Comparison of ENCODE assay signal across 9 mouse cellular contexts in the genomic region with DNA sequence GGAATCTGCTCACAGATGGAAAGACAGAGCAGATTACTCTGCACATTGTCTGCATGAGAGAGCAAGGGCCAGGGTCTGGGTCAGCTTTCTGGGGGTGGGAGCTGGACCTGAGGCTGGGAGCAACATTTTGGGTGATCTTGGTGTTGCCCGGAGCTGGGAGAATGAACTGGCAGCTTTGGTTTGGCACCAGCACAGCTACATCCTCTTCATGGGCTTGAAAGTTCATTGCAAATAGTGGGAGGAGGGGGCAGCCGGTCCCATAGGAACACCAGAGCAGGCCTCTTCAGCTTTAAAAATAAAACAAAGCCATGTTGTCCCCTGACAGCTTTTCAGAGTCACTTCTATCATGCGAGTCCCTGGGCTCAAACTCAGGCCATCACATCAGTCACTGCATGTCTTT. TPM values are rescaled to one million over a fixed set of nuclear protein-coding genes. Genes with fewer than 3 reads are reported as not detected.
DNase-seq lines count a peak whose midpoint lies in the region; ATAC-seq and TF ChIP-seq lines count a peak whose summit lies in the region.
"Had no signal": no experiment of that assay in that cellular context is flagged by ENCODE, and none has a peak within 500 bp of the region (broad histone marks: within the 10 kb centered on the region; RNA-seq: fewer than 3 reads in every experiment).

No protein-coding gene starts in this region.

- H3K9me3 ChIP-seq in forebrain, embryonic 13.5 days (replicated peaks), result no peaks in the 10 kb centered on the region
- H3K9me3 ChIP-seq in limb, embryonic 11.5 days (ENCODE audit: control insufficient read depth, low read length), result no peaks in the 10 kb centered on the region; the same call in 1 of the 2 replicates
- H3K9me3 ChIP-seq in neural tube, embryonic 13.5 days, result no peaks in the 10 kb centered on the region

- 62% methylated on average over 3 of the region's 3 CpGs for WGBS in liver, adult 2 months
- WGBS in forebrain, embryonic 13.5 days, result 88% methylated on average over 3 of the region's 3 CpGs
- 91% methylated on average over 3 of the region's 3 CpGs for WGBS in limb, embryonic 11.5 days
- 98% methylated on average over 3 of the region's 3 CpGs for WGBS in neural tube, embryonic 13.5 days

- TF ChIP-seq POLR2A in liver, adult 2 months (IDR thresholded peaks at IDR 0.05; ENCODE audit: extremely low read depth, insufficient read depth, low read length), result no peak

- H3K9ac ChIP-seq in liver, adult 2 months (ENCODE audit: low read depth, low read length), result peak overlapping the region; percentile 59
- H3K9ac ChIP-seq in forebrain, embryonic 13.5 days, result peak overlapping the region; percentile 66
- H3K9ac ChIP-seq in limb, embryonic 11.5 days (ENCODE audit: low read length), result peak overlapping the region; percentile 8; the same call in 1 of the 2 replicates
- H3K9ac ChIP-seq in neural tube, embryonic 13.5 days, result peak overlapping the region; percentile 74

- no peaks in the 10 kb centered on the region for H3K79me2 ChIP-seq in liver, adult 2 months (ENCODE audit: control insufficient read depth, insufficient read depth, low read length)

- H3K4me3 ChIP-seq in liver, adult 2 months (ENCODE audit: insufficient read depth, low read depth, low read length), result no peak overlapping the region; the same call in 1 of the 2 replicates
- peak overlapping the region; percentile 41; the same call in 1 of the 2 replicates for H3K4me3 ChIP-seq in forebrain, embryonic 13.5 days
- no peak overlapping the region for H3K4me3 ChIP-seq in limb, embryonic 11.5 days (ENCODE audit: low read depth, low read length)
- H3K4me3 ChIP-seq in neural tube, embryonic 13.5 days, result peak overlapping the region; percentile 47

- peak overlapping the region; percentile 61 for H3K27ac ChIP-seq in liver, adult 2 months (replicated peaks; ENCODE audit: insufficient read depth, low read depth, low read length)
- peak overlapping the region; percentile 89; the same call in 1 of the 2 replicates for H3K27ac ChIP-seq in forebrain, embryonic 13.5 days
- H3K27ac ChIP-seq in limb, embryonic 11.5 days (replicated peaks; ENCODE audit: low read depth, low read length), result no peak overlapping the region
- H3K27ac ChIP-seq in neural tube, embryonic 13.5 days (replicated peaks), result peak overlapping the region; percentile 87

- H3K27me3 ChIP-seq in liver, adult 2 months (ENCODE audit: control insufficient read depth, insufficient read depth, low read length), result no peaks in the 10 kb centered on the region
- H3K27me3 ChIP-seq in forebrain, embryonic 13.5 days, result no peaks in the 10 kb centered on the region
- no peaks in the 10 kb centered on the region for H3K27me3 ChIP-seq in limb, embryonic 11.5 days (ENCODE audit: control insufficient read depth, insufficient read depth, low read length)
- no peaks in the 10 kb centered on the region for H3K27me3 ChIP-seq in neural tube, embryonic 13.5 days

- no peak for DNase-seq in liver, adult 2 months (ENCODE audit: extremely low read depth, low read depth, low spot score)
- no peak for DNase-seq in liver
- DNase-seq in limb, embryonic 11.5 days (ENCODE audit: low spot score), result no peak
- no peak for DNase-seq in left cerebral cortex, postnatal 25 days (ENCODE audit: low spot score in 2 of 2)
- no peak for DNase-seq in frontal cortex, adult 2 months (ENCODE audit: extremely low spot score in 1 of 2, low spot score in 1 of 2)
- no peak for DNase-seq in layer of hippocampus, adult 11-12 months (ENCODE audit: low spot score)
- DNase-seq: kidney, postnatal 10 days had no signal

- ATAC-seq in forebrain, embryonic 13.5 days, result no peak
- no peak for ATAC-seq in limb, embryonic 11.5 days (ENCODE audit: insufficient number of reproducible peaks, low FRiP score, low TSS enrichment, low read depth)
- ATAC-seq in neural tube, embryonic 13.5 days (ENCODE audit: low read depth), result no peak

- intact Hi-C loops in left cerebral cortex, postnatal 25 days (cut with DNase I), result no loop called here

- H3K36me3 ChIP-seq in liver, adult 2 months (ENCODE audit: control insufficient read depth, insufficient read depth, low read length), result no peaks in the 10 kb centered on the region
- H3K36me3 ChIP-seq in forebrain, embryonic 13.5 days (ENCODE audit: poor library complexity, severe bottlenecking), result peaks cover 8% of the 10 kb centered on the region
- H3K36me3 ChIP-seq in limb, embryonic 11.5 days (ENCODE audit: control insufficient read depth, insufficient read depth, low read length), result no peaks in the 10 kb centered on the region
- H3K36me3 ChIP-seq in neural tube, embryonic 13.5 days, result peaks cover 4% of the 10 kb centered on the region

- H3K4me2 ChIP-seq in forebrain, embryonic 13.5 days, result peak overlapping the region; percentile 67
- H3K4me2 ChIP-seq in limb, embryonic 11.5 days (ENCODE audit: low read depth, severe bottlenecking), result no peak overlapping the region
- peak overlapping the region; percentile 83 for H3K4me2 ChIP-seq in neural tube, embryonic 13.5 days

- TF ChIP-seq CTCF in liver, adult 2 months (IDR thresholded peaks at IDR 0.05; ENCODE audit: low read depth, low read length), result no peak

- H3K4me1 ChIP-seq in liver, adult 2 months (ENCODE audit: control insufficient read depth, insufficient read depth, low read length), result peaks cover 13% of the 10 kb centered on the region
- H3K4me1 ChIP-seq in forebrain, embryonic 13.5 days, result peaks cover 16% of the 10 kb centered on the region
- peaks cover 5% of the 10 kb centered on the region for H3K4me1 ChIP-seq in limb, embryonic 11.5 days (ENCODE audit: control insufficient read depth, insufficient read depth, low read length)
- peaks cover 23% of the 10 kb centered on the region for H3K4me1 ChIP-seq in neural tube, embryonic 13.5 days (replicated peaks)

RNA-seq across cellular contexts. Expression of gene Wdr5, which starts 26.3 kb away (rescaled TPM):
- 16.7 and 20.4 TPM in 2 replicates for total RNA-seq in liver, adult 2 months (2014; rRNA removed)
- polyA plus RNA-seq in liver, adult 2 months (2012; rRNA removed), result 17.2 and 18.3 TPM in 2 replicates
- polyA plus RNA-seq in forebrain, embryonic 13.5 days (2015; fragmentation: Nextera tagmentation; extraction: Ambion mirVana), result 54.0 and 59.1 TPM in 2 replicates
- polyA plus RNA-seq in limb, embryonic 11.5 days (2014; fragmentation: Nextera tagmentation; extraction: Ambion mirVana), result 77.6 and 83.3 TPM in 2 replicates
- 36.6 and 39.7 TPM in 2 replicates for polyA plus RNA-seq in neural tube, embryonic 13.5 days (2015; fragmentation: Nextera tagmentation; extraction: Ambion mirVana)
- 10 to 100 TPM; 25.8 to 28.4 TPM for total RNA-seq in left cerebral cortex, postnatal 25 days (2021)
- polyA plus RNA-seq in frontal cortex, adult 2 months (2012; rRNA removed), result 27.8 and 31.8 TPM in 2 replicates

RNA-seq across cellular contexts. Expression of gene Brd3, which starts 33.8 kb away (rescaled TPM):
- total RNA-seq in liver, adult 2 months (2014; rRNA removed), result 5.8 and 7.9 TPM in 2 replicates
- polyA plus RNA-seq in liver, adult 2 months (2012; rRNA removed), result 14.8 and 17.2 TPM in 2 replicates
- polyA plus RNA-seq in forebrain, embryonic 13.5 days (2015; fragmentation: Nextera tagmentation; extraction: Ambion mirVana), result 140 and 149 TPM in 2 replicates
- polyA plus RNA-seq in limb, embryonic 11.5 days (2014; fragmentation: Nextera tagmentation; extraction: Ambion mirVana), result 223 and 240 TPM in 2 replicates
- polyA plus RNA-seq in neural tube, embryonic 13.5 days (2015; fragmentation: Nextera tagmentation; extraction: Ambion mirVana), result 122 and 144 TPM in 2 replicates
- total RNA-seq in left cerebral cortex, postnatal 25 days (2021), result 10 to 100 TPM; 47.3 to 52.9 TPM
- 25.8 and 29.6 TPM in 2 replicates for polyA plus RNA-seq in frontal cortex, adult 2 months (2012; rRNA removed)

Comparison
In these comparisons a context has a peak if more than half of its experiments do, and no peak if none do; other contexts are left out.
1. H3K4me3 ChIP-seq: peak in forebrain, embryonic 13.5 days (single experiment) and neural tube, embryonic 13.5 days (single experiment); none in liver, adult 2 months (single experiment) and limb, embryonic 11.5 days (single experiment).
2. H3K9ac ChIP-seq: peak in every context shown above with its lines; median percentile 74 in neural tube, embryonic 13.5 days; 66 in forebrain, embryonic 13.5 days; 59 in liver, adult 2 months; 8 in limb, embryonic 11.5 days.